Comparison of ENCODE assay signal across 17 mouse cellular contexts in the genomic region with DNA sequence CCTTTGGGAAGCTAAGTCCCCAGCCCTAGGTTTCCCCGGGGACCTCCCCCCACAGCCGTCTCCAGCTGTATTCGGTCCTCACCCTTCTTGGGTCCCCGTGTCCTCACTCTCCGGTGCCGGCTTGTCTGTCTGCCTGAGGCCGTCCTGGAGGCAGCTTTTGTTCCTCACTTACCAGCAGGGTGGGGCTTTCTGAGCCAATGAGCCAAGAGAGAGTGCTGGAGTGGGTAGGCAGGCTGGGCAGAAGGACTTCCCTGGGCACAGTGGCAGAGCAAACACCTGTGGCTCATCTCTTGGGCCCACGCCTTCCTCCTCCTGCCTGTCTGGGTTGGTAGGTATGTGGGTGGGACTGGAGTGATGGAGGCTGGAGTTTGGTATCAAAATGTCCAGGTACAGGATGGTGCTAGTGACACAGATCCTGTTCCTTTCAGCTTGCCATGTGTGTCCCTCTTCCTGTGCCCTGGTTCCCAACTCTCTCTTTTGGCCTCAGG. TPM values are rescaled to one million over a fixed set of nuclear protein-coding genes. Genes with fewer than 3 reads are reported as not detected.
DNase-seq lines count a peak whose midpoint lies in the region; ATAC-seq and TF ChIP-seq lines count a peak whose summit lies in the region.
"Had no signal": no experiment of that assay in that cellular context is flagged by ENCODE, and none has a peak within 500 bp of the region (broad histone marks: within the 10 kb centered on the region; RNA-seq: fewer than 3 reads in every experiment).

A gene (minus strand): TSS at position 131 of the 488 bp plus-strand sequence.

- 0 out of 2 replicates have a peak, but pooled peaks have one; percentile 31 for TF ChIP-seq EP300 in ES-Bruce4 (IDR thresholded peaks at IDR 0.05; ENCODE audit: insufficient read depth, low read depth, low read length)

- H3K4me1 ChIP-seq in heart, embryonic 13.5 days, result peaks cover 38% of the 10 kb centered on the region
- H3K4me1 ChIP-seq in ES-Bruce4 (ENCODE audit: control insufficient read depth, insufficient read depth, low read length), result peaks cover 4% of the 10 kb centered on the region
- H3K4me1 ChIP-seq in embryonic fibroblast, embryonic 13.5 days (ENCODE audit: control insufficient read depth, insufficient read depth, low read length), result peaks cover 16% of the 10 kb centered on the region
- H3K4me1 ChIP-seq: liver, embryonic 12.5 days had no signal

- no peaks in the 10 kb centered on the region for H3K9me3 ChIP-seq in heart, embryonic 13.5 days
- H3K9me3 ChIP-seq in ES-Bruce4 (replicated peaks; ENCODE audit: control insufficient read depth, insufficient read depth, low read length, poor library complexity, severe bottlenecking), result no peaks in the 10 kb centered on the region
- H3K9me3 ChIP-seq: liver, embryonic 12.5 days; neural tube, embryonic 13.5 days had no signal

- peak within 1 kb of the TSS; percentile 33 for H3K27ac ChIP-seq in heart, embryonic 13.5 days (replicated peaks)
- no peak within 1 kb of the TSS; the same call in 1 of the 2 replicates for H3K27ac ChIP-seq in ES-Bruce4 (ENCODE audit: insufficient read depth, low read length)
- peak within 1 kb of the TSS; percentile 84 for H3K27ac ChIP-seq in embryonic fibroblast, embryonic 13.5 days (ENCODE audit: insufficient read depth, low read length)
- H3K27ac ChIP-seq: liver, embryonic 12.5 days; neural tube, embryonic 13.5 days had no signal

- no peak within 1 kb of the TSS for H3K4me3 ChIP-seq in heart, embryonic 13.5 days
- H3K4me3 ChIP-seq in ES-Bruce4 (ENCODE audit: low read depth, low read length), result 0 out of 2 replicates have a peak within 1 kb of the TSS, but pooled peaks have one; percentile 10
- no peak within 1 kb of the TSS for H3K4me3 ChIP-seq in embryonic fibroblast, embryonic 13.5 days (ENCODE audit: insufficient read depth, low read length)
- H3K4me3 ChIP-seq: liver, embryonic 12.5 days; neural tube, embryonic 13.5 days had no signal

- no peak for ATAC-seq in heart, embryonic 13.5 days (ENCODE audit: extremely low read depth, insufficient number of reproducible peaks, low FRiP score, low TSS enrichment)
- ATAC-seq: hindbrain, embryonic 16.5 days; liver, embryonic 12.5 days had no signal

- no peak for TF ChIP-seq CTCF in ES-Bruce4 (IDR thresholded peaks at IDR 0.05; ENCODE audit: low read depth, low read length)
- TF ChIP-seq CTCF in embryonic fibroblast, embryonic 13.5 days (IDR thresholded peaks at IDR 0.05; ENCODE audit: borderline replicate concordance, insufficient read depth, low read length), result no peak

- WGBS in heart, embryonic 13.5 days, result 58% methylated on average over 8 of the region's 8 CpGs

- no peaks in the 10 kb centered on the region for H3K36me3 ChIP-seq in heart, embryonic 13.5 days
- peaks cover 9% of the 10 kb centered on the region; the same call in 1 of the 2 replicates for H3K36me3 ChIP-seq in ES-Bruce4 (ENCODE audit: control insufficient read depth, insufficient read depth, low read length, poor library complexity, severe bottlenecking)
- H3K36me3 ChIP-seq: liver, embryonic 12.5 days; neural tube, embryonic 13.5 days had no signal

- H3K27me3 ChIP-seq in heart, embryonic 13.5 days (replicated peaks), result peaks cover 16% of the 10 kb centered on the region
- H3K27me3 ChIP-seq in ES-Bruce4 (ENCODE audit: control insufficient read depth, insufficient read depth, low read length, poor library complexity, severe bottlenecking), result no peaks in the 10 kb centered on the region
- H3K27me3 ChIP-seq: neural tube, embryonic 13.5 days had no signal

- H3K4me2 ChIP-seq in heart, embryonic 13.5 days, result no peak within 1 kb of the TSS
- H3K4me2 ChIP-seq: liver, embryonic 12.5 days; neural tube, embryonic 13.5 days had no signal

- no peak for DNase-seq in heart, adult 11 months
- peak; percentile 28 to 62 for DNase-seq in lung, adult 18-20 months
- no peak for DNase-seq in lung, postnatal 10 days
- DNase-seq in adrenal gland, adult 8-10 months, result no peak
- DNase-seq: cerebellum, adult 9-11 months; lung, postnatal 4 days had no signal

- no peak within 1 kb of the TSS for H3K9ac ChIP-seq in heart, embryonic 13.5 days
- H3K9ac ChIP-seq in ES-Bruce4 (ENCODE audit: low read depth, poor library complexity, severe bottlenecking), result 0 out of 2 replicates have a peak within 1 kb of the TSS, but pooled peaks have one; percentile 5
- H3K9ac ChIP-seq: liver, embryonic 12.5 days; neural tube, embryonic 13.5 days had no signal

- no peak for TF ChIP-seq POLR2A in ES-Bruce4 (IDR thresholded peaks at IDR 0.05; ENCODE audit: insufficient read depth, low read length)
- no peak for TF ChIP-seq POLR2A in embryonic fibroblast, embryonic 13.5 days (IDR thresholded peaks at IDR 0.05; ENCODE audit: low read depth, low read length)

RNA-seq across cellular contexts. Expression of the gene that starts here (rescaled TPM):
- polyA plus RNA-seq in heart, embryonic 13.5 days (2015; fragmentation: Nextera tagmentation; extraction: Ambion mirVana), result 0.23 TPM in 1 of 2 replicates, not detected in the other
- polyA plus RNA-seq in ES-Bruce4 (2011; ENCODE audit: insufficient read depth, insufficient read length, low read depth, missing spikeins), result 2.1 and 2.6 TPM in 2 replicates
- 0.35 and 2.2 TPM in 2 replicates for polyA plus RNA-seq in embryonic fibroblast, embryonic 13.5 days (2011; ENCODE audit: insufficient read length, low read depth, missing spikeins)
- total RNA-seq in adrenal gland, adult 8-10 months (2022), result not detected
- total RNA-seq: adrenal gland, postnatal 10 days; gastrocnemius, adult 18-20 months; left cerebral cortex, postnatal 25 days; midbrain, postnatal 0 days had no signal
- polyA plus RNA-seq: forebrain, embryonic 11.5 days; hindbrain, embryonic 16.5 days; liver, embryonic 12.5 days; midbrain, postnatal 0 days; neural tube, embryonic 13.5 days had no signal

Comparison
In these comparisons a context has a peak if more than half of its experiments do, and no peak if none do; other contexts are left out.
1. DNase-seq: peak in lung, adult 18-20 months (2 of 2); none in heart, adult 11 months (single experiment), lung, postnatal 10 days (single experiment) and adrenal gland, adult 8-10 months (single experiment).